Mouse (Mus musculus) liver, adult 2 months (tissue): ENCODE data around the gene Kpna7.
"Not testable (repeated sequence)": the region's sequence is repeated elsewhere in the genome, so short reads cannot be mapped to it uniquely, and the experiment has no call there.

ENCODE experiments used
- CTCF ChIP-seq: fragments of 200-500 bp; IDR thresholded peaks from 2 replicates; pipeline ENCODE4 v1.5.1; 2011; ENCODE audit warnings: low read depth, low read length, control low read depth
- POLR2A ChIP-seq: fragments of 200-500 bp; IDR thresholded peaks from 2 replicates; pipeline ENCODE4 v1.6.1; 2011; ENCODE audit warnings: low read length, control low read depth; ENCODE audit not compliant: insufficient read depth; ENCODE audit errors: extremely low read depth

DNA sequence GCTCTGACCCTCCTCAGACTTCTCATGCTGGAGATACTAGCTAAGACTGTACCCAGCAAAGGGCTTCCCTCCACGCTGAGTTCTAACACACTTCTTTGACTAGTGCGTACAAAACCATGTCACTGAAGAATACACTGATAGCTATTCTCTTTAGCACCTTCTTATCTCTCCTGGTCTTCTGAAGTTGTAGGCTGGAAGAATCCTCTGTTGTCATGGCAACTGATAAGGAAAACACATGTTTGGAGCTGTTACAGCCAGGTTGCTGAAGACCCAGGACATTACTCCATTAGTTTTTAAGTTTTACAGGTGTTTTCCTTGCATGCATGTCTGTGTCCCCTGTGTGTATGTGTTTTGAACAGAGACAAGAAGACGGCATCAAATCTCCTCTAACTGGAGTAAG lies 29.6 kb downstream of the Kpna7 start:
- not testable (repeated sequence) for TF ChIP-seq POLR2A, CTCF
